Mouse (Mus musculus): ENCODE data around the gene Tmem147.

The Tmem147 gene

DNA sequence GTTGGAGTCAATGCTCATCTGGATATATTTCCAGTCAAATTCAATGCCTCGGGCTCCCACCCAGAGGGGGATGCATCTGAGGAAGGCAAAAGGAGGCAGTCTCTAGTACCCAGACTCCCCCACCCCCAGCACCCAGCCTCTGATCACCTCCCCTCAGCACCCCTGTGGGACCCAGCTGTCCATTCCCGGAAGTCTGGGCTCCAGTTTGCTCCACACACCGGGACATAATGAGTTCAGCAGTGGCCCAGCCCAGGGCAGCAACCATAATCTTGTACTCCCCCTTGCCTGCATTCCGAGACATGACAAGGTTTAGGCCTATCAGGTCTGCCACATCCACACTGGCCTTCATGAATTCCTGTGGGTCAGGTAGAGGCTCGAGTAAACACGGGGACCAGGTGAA, 1.1 kb downstream of the Tmem147 start:
- DNase-seq (ENCODE audit: low read depth, low spot score): no peak

DNA sequence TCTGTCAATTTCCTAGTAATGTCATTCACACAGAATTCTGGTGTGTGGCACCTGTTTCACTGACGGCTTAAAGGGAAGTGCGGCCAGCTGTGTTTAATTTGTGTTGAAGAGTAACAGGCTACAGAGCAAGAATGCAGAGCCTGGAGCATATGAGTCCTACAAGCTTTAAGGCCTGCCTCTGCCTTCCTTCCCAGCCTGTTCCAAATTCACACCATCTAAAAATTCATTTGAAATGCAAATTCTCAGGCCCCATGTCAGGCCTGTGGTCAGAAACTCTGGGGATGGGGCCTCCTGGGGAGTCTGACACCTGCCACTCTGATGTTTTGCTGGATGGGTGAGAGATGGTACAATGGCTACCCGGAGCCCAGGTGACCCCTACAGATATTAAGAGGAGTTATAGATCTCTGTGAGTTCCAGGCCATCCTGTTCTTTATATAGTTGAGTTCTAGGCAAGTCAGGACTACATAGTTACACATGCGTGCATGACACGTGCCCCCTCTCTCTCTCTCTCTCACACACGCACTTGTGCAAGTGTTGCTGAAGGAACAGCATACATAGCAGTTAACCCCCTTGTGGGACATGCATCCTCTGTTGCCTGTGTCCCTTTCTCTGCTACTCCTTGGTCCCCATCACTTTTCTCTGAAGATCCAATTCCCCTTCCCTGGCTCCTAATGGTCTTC, 5.9 kb downstream of the Tmem147 start:
- no peak for DNase-seq (ENCODE audit: low read depth, low spot score)

DNA sequence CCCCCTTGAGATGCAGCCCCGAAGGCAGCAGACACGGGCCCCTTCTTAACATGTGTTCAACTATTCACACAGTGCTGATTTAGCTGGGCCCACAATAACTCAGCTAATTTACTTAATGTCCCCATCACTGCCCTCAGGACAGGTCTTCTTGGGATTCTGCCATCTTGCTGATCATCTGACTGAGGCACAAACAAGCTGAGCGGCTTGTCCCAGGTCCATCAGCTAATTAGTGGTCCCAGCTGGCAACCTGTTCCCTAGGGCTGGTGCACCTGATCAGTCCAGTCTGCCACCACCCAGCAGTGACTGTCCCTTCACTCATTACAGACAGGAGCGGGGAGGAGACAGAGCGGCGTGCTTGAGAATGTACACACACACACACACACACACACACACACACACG, 8.1 kb downstream of the Tmem147 start:
- no peak for DNase-seq (ENCODE audit: low read depth, low spot score)

DNA sequence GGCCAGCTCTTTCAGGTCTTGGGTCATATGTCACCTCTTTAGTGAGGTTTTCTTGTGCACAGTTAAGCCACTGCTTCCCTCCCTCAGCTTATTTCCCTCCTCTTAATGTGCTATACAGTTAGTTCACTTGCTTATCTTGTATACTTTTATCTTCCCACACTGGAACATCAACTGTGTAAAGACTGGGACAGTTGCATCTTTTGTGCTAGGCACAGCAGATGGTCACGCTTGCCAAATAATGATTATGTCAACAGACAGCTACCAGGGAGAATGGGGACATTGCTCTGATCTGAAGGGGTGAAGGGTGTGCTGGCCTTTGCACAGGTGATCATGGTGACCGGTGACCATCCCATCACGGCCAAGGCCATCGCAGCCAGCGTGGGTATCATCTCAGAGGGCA, 9.7 kb downstream of the Tmem147 start:
- no peak for DNase-seq (ENCODE audit: low read depth, low spot score)

DNA sequence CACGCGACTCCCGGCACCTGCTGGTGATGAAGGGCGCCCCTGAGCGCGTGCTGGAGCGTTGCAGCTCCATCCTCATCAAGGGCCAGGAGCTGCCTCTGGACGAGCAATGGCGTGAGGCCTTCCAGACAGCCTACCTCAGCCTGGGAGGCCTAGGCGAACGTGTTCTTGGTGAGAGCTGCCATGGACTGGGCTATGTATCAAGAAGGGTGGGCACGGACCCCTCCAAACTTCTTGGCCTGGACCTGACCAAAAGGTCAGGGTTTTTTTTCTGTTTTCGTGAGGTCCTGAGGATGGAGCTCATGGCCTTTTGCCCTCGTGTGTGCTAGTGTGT, 11.7 kb downstream of the Tmem147 start:
- DNase-seq (ENCODE audit: low read depth, low spot score): no peak

DNA sequence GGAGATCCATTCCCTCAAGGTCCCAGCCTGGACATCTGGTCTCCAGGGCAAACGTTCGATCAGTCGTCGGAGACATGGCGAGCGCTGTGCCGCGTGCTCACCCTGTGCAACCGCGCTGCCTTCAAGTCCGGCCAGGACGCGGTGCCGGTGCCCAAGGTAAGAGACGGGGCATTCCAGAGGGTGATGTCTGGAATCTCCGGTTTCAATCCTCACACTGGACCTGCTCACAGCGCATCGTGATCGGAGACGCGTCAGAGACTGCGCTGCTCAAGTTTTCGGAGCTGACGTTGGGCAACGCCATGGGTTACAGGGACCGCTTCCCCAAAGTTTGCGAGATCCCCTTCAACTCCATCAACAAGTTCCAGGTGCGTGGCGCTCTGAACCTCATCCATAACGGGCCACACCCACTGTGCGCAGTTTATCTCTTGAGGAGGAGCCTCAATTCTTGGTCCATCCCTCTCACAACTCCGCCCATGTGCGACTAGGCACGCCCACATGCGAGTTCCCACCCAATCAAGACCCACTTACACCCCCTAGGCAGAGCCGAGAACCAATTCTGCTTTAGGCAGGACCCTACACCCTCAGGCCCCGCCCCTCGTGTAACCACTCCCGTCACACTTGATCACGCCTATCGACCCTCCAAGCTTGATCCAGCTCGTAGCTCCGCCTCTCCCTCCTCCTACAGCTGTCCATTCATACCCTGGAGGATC, 12.2 kb downstream of the Tmem147 start:
- peak; percentile 92 for DNase-seq (ENCODE audit: low read depth, low spot score)

DNA sequence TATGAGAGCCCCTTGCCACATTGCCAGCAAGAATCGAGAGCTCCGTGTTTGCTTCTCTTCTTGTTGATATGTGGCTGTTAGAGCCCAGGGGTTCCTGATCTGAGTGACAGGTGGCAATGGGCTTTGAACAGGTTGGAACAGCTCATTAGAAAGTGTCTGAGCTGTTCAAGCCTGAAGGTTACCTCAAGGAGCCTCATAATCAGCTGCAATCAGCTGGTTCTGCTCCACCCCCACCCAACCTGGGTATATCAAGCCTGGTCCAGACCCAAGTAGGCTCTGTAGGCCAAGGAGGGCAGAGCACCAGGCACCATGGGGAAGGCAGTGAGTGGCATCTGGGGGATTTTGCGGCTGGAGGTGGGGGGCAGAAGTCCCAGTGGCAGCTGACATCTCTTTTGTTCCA, 17.4 kb downstream of the Tmem147 start, which contains the start of gene Atp4a:
Gene Atp4a, plus strand, starts transcription at position 268 of the 400 bp plus-strand sequence.
- DNase-seq (ENCODE audit: low read depth, low spot score): no peak

DNA sequence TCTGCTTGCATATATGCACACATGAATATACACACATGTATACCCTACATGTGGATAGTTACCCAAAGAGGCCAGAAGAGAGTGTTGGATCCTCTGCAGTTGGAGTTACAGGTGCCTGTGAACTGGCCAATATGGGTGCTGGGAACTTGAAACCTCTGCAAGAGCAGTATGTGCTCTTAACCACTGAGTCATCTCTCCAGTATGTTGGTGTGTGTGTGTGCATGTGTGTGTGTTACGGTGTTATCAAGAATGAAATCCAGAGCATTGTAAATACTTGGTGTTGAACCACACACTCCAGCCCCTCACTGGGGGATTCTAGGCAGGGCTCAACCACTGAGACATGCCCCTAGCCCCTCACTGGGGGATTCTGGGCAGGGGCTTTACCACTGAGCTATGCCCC, 21.9 kb downstream of the Tmem147 start:
- no peak for DNase-seq (ENCODE audit: low read depth, low spot score)

DNA sequence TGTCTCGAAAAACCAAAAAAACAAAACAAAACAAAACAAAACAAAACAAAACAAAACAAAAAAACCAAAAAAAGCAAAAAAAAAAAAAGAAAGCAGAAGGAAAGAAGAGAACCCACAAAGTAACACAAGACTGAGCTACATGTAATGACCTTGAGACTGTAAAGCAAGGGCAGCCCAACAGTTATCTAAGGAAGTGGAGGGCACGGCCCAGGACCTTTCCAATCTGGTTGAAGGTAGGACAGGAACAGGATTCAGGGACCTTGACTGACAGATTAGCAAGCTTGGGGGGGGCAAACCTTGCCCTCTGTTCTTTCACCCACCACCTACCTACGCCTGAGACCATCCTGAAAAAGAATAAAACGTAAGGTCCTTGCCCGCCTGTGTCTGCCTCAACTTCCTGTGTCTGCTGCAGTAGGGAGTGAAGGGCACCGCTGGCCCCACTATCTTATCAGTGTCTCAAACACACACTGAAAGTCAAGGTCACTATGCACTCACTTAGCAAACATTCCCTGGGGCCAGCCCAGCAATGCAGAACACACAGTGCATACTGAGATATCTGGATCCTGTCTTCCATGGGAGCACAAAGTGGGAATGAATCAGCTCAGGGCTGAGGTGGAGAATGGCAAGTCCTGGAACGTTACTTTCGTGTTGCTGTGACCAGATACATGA, 23.0 kb downstream of the Tmem147 start:
- DNase-seq (ENCODE audit: low read depth, low spot score): no peak

DNA sequence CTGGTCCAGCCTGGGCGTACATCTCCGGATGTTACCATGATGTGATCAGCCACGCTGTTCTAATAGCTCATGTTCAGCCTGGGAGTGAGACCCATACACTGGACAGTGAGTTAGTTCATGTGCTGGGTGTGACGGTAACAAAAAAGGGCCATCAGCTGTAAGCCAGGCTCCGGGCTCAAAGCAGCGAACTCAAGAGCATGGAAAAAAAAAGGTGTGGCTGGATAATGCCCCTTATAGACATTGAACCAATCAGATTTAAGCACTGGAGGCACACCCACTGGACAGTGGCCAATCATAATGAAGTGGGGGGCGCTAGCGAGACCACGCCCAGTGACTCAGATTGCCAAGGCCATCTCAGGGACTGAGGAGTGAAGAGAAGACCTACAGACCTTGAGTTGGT, 30.8 kb downstream of the Tmem147 start, which contains the start of gene 2200002J24Rik:
Gene 2200002J24Rik, plus strand, starts transcription at position 338 of the 400 bp plus-strand sequence.
- DNase-seq (ENCODE audit: low read depth, low spot score): no peak

DNA sequence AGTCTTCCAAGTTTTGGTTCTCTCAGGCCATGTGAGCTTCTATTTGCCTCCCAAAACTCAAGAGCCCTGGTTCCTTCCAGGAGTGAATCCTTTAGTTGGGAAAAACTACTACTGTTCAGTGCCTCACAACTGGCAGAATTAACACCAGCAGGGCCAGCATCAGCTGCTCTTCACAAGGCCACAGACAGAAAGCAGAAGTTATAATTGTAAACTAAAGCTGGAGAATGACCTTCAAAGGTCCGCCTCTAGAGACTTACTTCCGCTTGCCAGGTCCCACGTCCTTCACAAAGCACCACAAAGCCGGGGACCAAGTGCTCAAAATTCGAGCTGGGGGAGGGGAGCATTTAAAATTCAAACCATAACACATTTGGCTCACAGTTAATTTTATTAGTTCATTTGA, 31.2 kb downstream of the Tmem147 start:
- DNase-seq (ENCODE audit: low read depth, low spot score): no peak

DNA sequence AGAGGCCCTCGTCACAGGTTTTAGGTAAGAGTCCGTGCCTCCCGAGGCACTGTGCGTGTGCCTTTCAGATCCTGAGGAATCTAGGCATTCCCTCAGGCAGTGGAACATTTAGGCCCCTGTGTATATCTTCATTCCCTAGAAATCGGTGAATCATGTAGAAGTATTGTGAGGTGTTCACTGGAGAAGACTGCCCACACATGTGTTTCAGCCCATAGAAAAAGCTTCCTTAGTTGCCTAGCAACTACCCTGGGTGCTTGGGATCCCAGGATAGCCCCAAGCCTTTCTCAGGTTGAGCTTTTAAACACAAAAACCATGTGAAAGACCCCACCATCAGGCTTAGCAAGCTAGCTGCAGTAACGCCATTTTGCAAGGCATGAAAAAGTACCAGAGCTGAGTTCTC, 41.0 kb downstream of the Tmem147 start:
- no peak for DNase-seq (ENCODE audit: low read depth, low spot score)

DNA sequence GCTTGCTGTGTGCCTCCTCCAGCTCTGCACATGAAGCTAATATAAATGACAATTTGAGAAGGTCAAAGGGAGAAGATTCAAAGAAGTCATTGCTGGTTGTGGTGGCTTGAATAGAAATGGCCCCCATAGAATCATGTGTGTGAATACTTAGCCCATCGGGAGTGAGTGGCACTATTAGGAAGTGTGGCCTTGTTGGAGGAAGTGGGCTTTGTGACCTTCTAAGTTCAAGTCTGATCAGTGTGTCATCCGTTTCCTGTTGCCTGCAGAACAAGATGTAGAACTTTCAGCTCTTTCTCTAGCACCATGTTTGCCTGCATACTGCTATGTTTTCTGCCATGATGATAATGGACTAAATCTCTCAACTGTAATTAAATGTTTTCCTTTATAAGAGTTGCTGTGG, 45.9 kb downstream of the Tmem147 start:
- DNase-seq (ENCODE audit: low read depth, low spot score): no peak

DNA sequence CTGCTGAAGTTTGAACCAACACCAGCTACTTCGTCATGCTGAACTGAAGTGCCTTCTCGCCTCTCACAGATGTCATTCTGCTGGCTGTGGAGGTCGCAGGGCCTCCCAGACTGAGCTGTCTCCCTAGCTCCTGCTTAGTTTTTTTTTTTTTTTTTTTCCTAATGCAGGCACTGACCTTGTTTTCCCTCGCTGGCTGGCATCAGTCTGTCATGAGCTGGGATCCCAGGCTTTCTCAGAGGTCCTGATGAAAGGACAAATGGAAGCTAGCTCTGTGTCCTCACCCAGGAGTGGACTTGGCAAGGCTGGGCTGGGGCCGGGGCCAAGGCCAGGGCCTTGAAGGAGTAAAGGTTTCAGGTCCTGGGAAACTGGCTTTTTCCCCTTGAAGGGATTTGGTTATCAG, 47.4 kb downstream of the Tmem147 start:
- no peak for DNase-seq (ENCODE audit: low read depth, low spot score)

DNA sequence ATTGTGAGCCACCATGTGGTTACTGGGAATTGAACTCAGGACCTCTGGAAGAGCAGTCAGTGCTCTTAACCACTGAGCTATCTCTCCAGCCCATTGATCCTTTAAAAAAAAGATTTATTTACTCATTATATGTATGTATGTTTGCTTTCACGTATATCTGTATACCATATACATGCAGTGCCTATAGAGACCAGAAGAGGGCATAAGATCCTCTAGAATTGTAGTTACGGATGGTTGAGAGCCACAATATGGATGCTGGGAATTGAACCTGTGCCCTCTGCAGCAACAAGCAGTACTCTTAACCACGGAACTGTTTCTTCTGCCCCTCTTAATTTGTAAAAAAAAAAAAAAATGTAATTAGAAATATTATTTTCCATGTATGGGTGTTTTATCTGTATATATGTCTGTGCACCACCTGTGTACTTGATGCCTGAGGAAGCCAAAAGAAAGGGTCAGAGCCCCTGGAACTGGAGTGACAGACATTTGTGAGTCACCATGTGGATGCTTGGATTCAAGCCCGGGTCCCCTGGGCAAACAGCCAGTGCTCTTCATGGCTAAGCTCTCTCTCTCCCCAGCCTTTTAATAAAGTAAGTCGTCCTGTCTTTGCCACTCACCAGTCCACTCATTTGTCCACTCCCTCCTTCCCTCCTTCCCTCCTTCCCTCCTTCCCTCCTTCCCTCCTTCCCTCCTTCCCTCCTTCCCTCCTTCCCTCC, 50.9 kb downstream of the Tmem147 start:
- no peak for DNase-seq (ENCODE audit: low read depth, low spot score)
